8 mouse cellular contexts compared by ENCODE assay signal in the genomic region with DNA sequence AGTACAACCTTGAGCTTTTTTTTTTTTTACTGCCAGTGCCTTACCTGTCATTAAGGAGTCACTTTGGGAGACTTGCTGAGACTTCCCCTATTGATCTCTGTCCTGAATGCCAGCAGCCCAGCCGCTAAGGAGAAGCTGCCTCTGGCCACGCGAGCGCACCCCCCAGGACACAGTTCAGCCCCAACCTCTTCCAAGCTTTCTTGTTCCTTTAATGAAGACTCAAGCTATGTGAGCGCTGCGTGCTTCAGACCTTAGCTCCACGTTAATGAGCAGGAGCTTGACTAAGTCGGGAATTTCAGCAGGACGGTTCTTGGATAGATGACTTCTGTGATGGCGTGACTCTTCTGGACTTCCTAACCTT. TPM values are rescaled to one million over a fixed set of nuclear protein-coding genes. Genes with fewer than 3 reads are reported as not detected.
DNase-seq lines count a peak whose midpoint lies in the region; ATAC-seq lines count a peak whose summit lies in the region.

No protein-coding gene starts in this region.

- no peak overlapping the region for H3K27ac ChIP-seq in heart, embryonic 14.5 days (replicated peaks in 1 of 2; ENCODE audit: control insufficient read depth in 1 of 2, insufficient read depth in 1 of 2, low read depth in 2 of 2, low read length in 2 of 2)
- H3K27ac ChIP-seq in embryonic facial prominence, embryonic 11.5 days (replicated peaks; ENCODE audit: low read depth, low read length), result no peak overlapping the region
- H3K27ac ChIP-seq in intestine, embryonic 16.5 days (ENCODE audit: low read length), result no peak overlapping the region
- no peak overlapping the region for H3K27ac ChIP-seq in midbrain, embryonic 16.5 days (ENCODE audit: low read length)

- ATAC-seq in heart, embryonic 14.5 days (ENCODE audit: insufficient number of reproducible peaks, insufficient read depth, low FRiP score, low read depth), result no peak
- no peak for ATAC-seq in embryonic facial prominence, embryonic 11.5 days (replicated peaks; ENCODE audit: insufficient number of reproducible peaks, low FRiP score, low TSS enrichment, low read depth)
- peak; percentile 59 for ATAC-seq in intestine, embryonic 16.5 days
- peak; percentile 16; the same call in 1 of the 2 replicates for ATAC-seq in midbrain, embryonic 16.5 days

- no peaks in the 10 kb centered on the region for H3K27me3 ChIP-seq in heart, embryonic 14.5 days (ENCODE audit: control insufficient read depth, insufficient read depth, low read length)
- H3K27me3 ChIP-seq in embryonic facial prominence, embryonic 11.5 days (ENCODE audit: control insufficient read depth, insufficient read depth, low read length), result no peaks in the 10 kb centered on the region
- no peaks in the 10 kb centered on the region for H3K27me3 ChIP-seq in intestine, embryonic 16.5 days (replicated peaks; ENCODE audit: control insufficient read depth, insufficient read depth, low read length)
- no peaks in the 10 kb centered on the region for H3K27me3 ChIP-seq in midbrain, embryonic 16.5 days (ENCODE audit: control insufficient read depth, insufficient read depth, low read depth, low read length)

- WGBS in heart, embryonic 14.5 days, result 12% methylated on average over 10 of the region's 10 CpGs
- 16% methylated on average over 10 of the region's 10 CpGs for WGBS in embryonic facial prominence, embryonic 11.5 days
- 14% methylated on average over 10 of the region's 10 CpGs for WGBS in intestine, embryonic 16.5 days
- WGBS in midbrain, embryonic 16.5 days, result 18% methylated on average over 10 of the region's 10 CpGs

- intact Hi-C loops in heart, postnatal 36 days (cut with DNase I), result no loop called here

- peak overlapping the region; percentile 64 for H3K4me2 ChIP-seq in heart, embryonic 14.5 days (ENCODE audit: low read length)
- H3K4me2 ChIP-seq in embryonic facial prominence, embryonic 11.5 days (ENCODE audit: low read depth, low read length), result no peak overlapping the region
- H3K4me2 ChIP-seq in intestine, embryonic 16.5 days (ENCODE audit: low read depth, low read length), result peak overlapping the region; percentile 68
- peak overlapping the region; percentile 31 for H3K4me2 ChIP-seq in midbrain, embryonic 16.5 days (ENCODE audit: low read length)

- no peaks in the 10 kb centered on the region for H3K9me3 ChIP-seq in heart, embryonic 14.5 days (ENCODE audit: control insufficient read depth, low read length)
- no peaks in the 10 kb centered on the region for H3K9me3 ChIP-seq in embryonic facial prominence, embryonic 11.5 days (replicated peaks; ENCODE audit: control insufficient read depth, low read length)
- H3K9me3 ChIP-seq in intestine, embryonic 16.5 days (ENCODE audit: control insufficient read depth, low read length), result no peaks in the 10 kb centered on the region
- H3K9me3 ChIP-seq in midbrain, embryonic 16.5 days (replicated peaks; ENCODE audit: control insufficient read depth, low read length, poor library complexity, severe bottlenecking), result no peaks in the 10 kb centered on the region

- H3K4me3 ChIP-seq in heart, embryonic 14.5 days (ENCODE audit: control insufficient read depth in 1 of 2, insufficient read depth in 1 of 2, low read depth in 1 of 2, low read length in 2 of 2), result peak overlapping the region in 1 of 2 experiments; percentile 25; a peak in 2 of 4 replicates
- H3K4me3 ChIP-seq in embryonic facial prominence, embryonic 11.5 days (ENCODE audit: low read depth, low read length), result no peak overlapping the region
- peak overlapping the region; percentile 36 for H3K4me3 ChIP-seq in intestine, embryonic 16.5 days (ENCODE audit: low read length)
- H3K4me3 ChIP-seq in midbrain, embryonic 16.5 days (ENCODE audit: low read depth, low read length), result no peak overlapping the region

- 0 out of 2 replicates have a peak overlapping the region, but pooled peaks have one; percentile 3 for H3K9ac ChIP-seq in heart, embryonic 14.5 days (ENCODE audit: low read length)
- H3K9ac ChIP-seq in embryonic facial prominence, embryonic 11.5 days (replicated peaks; ENCODE audit: low read length), result no peak overlapping the region
- no peak overlapping the region for H3K9ac ChIP-seq in intestine, embryonic 16.5 days (ENCODE audit: low read depth, low read length)
- H3K9ac ChIP-seq in midbrain, embryonic 16.5 days (ENCODE audit: low read depth, low read length), result no peak overlapping the region

- DNase-seq in heart, postnatal 36 days, result no peak
- DNase-seq in embryonic facial prominence, embryonic 11.5 days (ENCODE audit: low spot score), result peak; percentile 7
- DNase-seq in adipocyte (ENCODE audit: low spot score), result no peak
- DNase-seq in cerebellum, postnatal 10 days, result no peak
- no peak for DNase-seq in ovary, postnatal 10 days (ENCODE audit: low spot score)

- peaks cover 5 to 6% of the 10 kb centered on the region in 2 experiments; a peak in 3 of 4 replicates for H3K4me1 ChIP-seq in heart, embryonic 14.5 days (ENCODE audit: control insufficient read depth in 2 of 2, insufficient read depth in 2 of 2, low read length in 2 of 2)
- no peaks in the 10 kb centered on the region for H3K4me1 ChIP-seq in embryonic facial prominence, embryonic 11.5 days (ENCODE audit: control insufficient read depth, insufficient read depth, low read length)
- H3K4me1 ChIP-seq in intestine, embryonic 16.5 days (ENCODE audit: control insufficient read depth, insufficient read depth, low read length), result no peaks in the 10 kb centered on the region
- peaks cover 3% of the 10 kb centered on the region; the same call in 1 of the 2 replicates for H3K4me1 ChIP-seq in midbrain, embryonic 16.5 days (ENCODE audit: control insufficient read depth, insufficient read depth, low read length)

- no peaks in the 10 kb centered on the region for H3K36me3 ChIP-seq in heart, embryonic 14.5 days (ENCODE audit: control insufficient read depth, insufficient read depth, low read length)
- no peaks in the 10 kb centered on the region for H3K36me3 ChIP-seq in embryonic facial prominence, embryonic 11.5 days (replicated peaks; ENCODE audit: control insufficient read depth, insufficient read depth, low read depth, low read length)
- H3K36me3 ChIP-seq in intestine, embryonic 16.5 days (ENCODE audit: control insufficient read depth, insufficient read depth, low read length), result no peaks in the 10 kb centered on the region
- no peaks in the 10 kb centered on the region for H3K36me3 ChIP-seq in midbrain, embryonic 16.5 days (ENCODE audit: control insufficient read depth, insufficient read depth, low read length)

RNA-seq across cellular contexts. Expression of a gene that starts 37.9 kb away (rescaled TPM):
- polyA plus RNA-seq in heart, embryonic 14.5 days (2014; fragmentation: Nextera tagmentation; extraction: Ambion mirVana), result 4.6 and 5.0 TPM in 2 replicates
- total RNA-seq in heart, postnatal 36 days (2021), result 1 to 10 TPM; 2.2 to 3.0 TPM
- 8.8 and 9.6 TPM in 2 replicates for polyA plus RNA-seq in embryonic facial prominence, embryonic 11.5 days (2014; fragmentation: Nextera tagmentation; extraction: Ambion mirVana)
- 3.9 and 4.1 TPM in 2 replicates for polyA plus RNA-seq in intestine, embryonic 16.5 days (2015; fragmentation: Nextera tagmentation; extraction: Ambion mirVana)
- 5.6 TPM in 2 replicates for polyA plus RNA-seq in midbrain, embryonic 16.5 days (2015; fragmentation: Nextera tagmentation; extraction: Ambion mirVana)

Comparison
In these comparisons a context has a peak if more than half of its experiments do, and no peak if none do; other contexts are left out.
1. ATAC-seq: peak in intestine, embryonic 16.5 days (single experiment) and midbrain, embryonic 16.5 days (single experiment); none in heart, embryonic 14.5 days (single experiment) and embryonic facial prominence, embryonic 11.5 days (single experiment).